Mouse (Mus musculus): ENCODE data around the gene Cabp4.
A peak's percentile ranks its signal among the peaks of the same experiment; 100 is the strongest.

Gene Cabp4

GRCm38 (mm10) chr19:4143759-4144268 lies at the start of gene Cabp4:
Gene Cabp4 (minus strand): TSS chr19:4144033.
- no peak for DNase-seq

DNA sequence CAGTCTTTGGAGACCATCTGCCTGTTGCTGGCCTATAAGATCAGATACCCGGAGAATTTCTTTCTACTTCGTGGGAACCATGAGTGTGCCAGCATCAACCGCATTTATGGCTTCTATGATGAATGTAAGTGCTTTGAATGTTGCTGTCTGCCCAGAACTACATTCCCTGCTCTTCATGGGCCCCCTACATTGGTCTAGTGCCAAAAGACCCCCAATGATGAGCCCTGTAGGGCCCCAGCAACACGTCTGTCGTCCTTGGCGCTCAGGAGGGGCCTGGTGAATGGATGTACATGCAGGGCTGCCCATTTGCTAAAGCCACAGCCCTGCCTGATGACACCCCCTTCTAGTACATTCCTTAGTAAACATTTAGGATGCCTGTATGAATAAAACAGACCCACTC lies 49.3 kb upstream of the Cabp4 start:
- no peak for DNase-seq

GRCm38 (mm10) chr19:4192251-4192985 lies 48.6 kb upstream of the Cabp4 start:
- no peak for DNase-seq

GRCm38 (mm10) chr19:4191528-4192250 lies 47.9 kb upstream of the Cabp4 start, which contains the start of gene Ppp1ca:
Gene Ppp1ca (plus strand): TSS chr19:4192065.
- DNase-seq: peak; percentile 97 to 98

DNA sequence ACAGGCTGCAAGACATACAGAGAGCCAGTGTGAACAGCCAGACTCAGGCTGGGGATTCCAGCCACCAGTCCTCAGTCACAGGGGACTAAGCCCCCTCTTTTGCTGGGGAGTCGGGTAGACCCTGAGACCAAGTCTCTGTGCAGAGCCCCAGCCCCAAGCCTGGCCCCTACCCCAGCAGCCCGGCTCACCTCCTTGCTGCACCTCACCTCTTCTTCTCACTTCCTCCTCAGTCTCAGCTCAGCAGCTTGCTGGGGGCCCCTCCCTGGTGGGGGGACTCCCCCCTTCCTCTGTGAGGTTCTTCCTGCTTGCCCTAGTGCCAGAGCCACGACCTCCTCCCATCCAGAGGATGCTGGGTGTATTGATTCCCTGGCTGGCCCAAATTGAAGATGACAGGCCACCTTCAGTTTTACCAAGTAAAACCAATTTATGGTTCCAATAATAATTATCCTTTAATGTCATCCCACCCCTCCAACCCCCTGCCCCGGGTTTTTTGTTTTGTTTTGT lies 47.0 kb upstream of the Cabp4 start, which contains the start of gene Tbc1d10c:
TSS of gene Tbc1d10c (minus strand) at position 454 of the 504 bp plus-strand sequence.
- peak; percentile 71 to 82 for DNase-seq

DNA sequence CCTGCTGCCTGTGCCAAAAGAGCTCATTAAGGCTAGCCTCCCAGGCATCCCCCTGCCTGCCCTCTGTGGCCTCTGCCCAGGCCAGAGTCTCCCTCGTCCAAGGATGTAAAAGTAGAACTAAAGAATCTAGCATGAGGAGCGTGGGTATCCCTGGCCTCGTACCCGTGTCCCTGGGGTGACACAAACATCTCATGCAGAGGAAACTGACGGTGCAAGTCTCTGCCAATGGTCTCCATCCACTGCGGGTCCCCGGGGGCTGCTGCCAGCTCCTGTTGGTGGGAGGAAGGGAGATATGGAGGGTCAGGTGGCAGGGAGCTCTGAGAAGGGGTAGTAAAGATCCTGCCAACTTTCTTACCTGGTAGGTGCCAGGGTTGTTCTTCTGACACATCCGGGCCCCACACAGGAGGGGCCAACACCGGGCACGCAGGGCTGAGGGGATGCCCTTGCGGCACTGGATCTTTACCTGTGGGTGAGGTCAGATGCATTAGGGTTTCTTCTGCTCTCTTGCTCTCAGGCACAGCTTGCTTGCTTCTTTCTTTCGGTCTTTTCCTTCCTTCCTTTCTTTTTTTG lies 45.3 kb upstream of the Cabp4 start:
- no peak for DNase-seq

DNA sequence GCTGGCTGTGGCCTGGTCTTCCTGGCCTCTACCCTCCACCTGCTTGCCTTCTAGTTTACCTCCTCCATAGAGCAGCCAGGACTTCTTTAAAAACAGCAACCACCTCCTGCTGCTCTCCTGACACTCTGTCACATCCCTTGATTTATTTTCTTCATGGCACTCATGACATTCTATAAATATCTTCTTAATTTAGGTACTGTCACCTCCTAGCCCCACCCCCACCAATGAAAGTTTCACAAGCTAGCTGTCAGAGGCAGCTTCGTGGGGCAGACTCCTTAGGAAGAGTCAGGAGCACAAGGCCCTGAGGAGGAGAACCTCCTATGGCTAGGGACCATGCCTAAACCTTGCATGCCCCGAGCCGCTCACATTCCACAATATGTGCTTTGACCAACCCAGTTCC lies 43.5 kb upstream of the Cabp4 start:
- no peak for DNase-seq

DNA sequence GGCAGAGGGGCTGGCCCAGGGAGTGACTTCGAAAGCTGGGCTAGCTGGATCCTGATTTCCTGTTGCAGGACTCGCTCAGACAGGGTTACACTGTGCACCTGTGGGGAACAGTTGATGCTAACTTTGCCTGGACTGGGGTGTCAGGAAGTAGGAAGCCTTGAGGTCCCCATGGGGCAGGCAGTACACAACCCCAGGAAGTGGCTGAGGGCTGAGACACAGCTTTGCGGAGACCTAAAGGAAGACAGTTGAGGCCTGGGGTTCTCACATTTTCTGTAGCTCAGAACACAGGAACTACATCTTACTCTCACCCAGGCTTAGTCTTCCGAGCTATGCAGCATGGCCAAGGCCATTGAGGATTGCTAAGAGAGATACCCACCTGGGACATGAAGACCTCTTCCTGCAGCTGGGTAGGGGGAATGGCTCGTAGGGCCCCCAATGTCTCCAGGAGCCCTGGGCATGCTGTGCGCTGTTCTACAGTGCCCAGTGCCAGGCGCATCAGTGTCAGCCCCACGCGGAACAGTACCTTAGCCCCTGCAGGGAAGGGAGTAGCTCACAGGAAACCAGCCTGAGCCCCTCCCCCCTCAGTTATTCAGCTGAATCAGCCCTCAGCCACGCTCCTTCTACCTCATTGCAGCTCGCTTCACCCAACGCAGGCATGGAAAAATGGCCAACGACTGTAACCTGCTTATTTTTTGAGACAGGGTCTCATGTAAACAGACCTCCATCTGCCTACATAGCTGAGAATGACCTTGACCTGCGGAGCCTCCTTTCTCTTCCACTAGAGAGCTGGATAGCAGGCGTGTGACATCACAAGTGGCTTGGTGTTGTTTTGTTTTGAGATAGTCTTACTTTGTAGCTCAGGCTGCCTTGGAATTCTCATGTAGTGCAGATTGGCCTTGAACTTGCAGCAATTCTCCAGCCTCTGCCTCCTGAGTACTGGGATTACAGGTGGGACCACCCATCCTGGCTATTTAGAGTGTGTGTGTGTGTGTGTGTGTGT lies 41.4 kb upstream of the Cabp4 start:
- DNase-seq: peak; percentile 44 to 55

GRCm38 (mm10) chr19:4183689-4184088 lies 39.9 kb upstream of the Cabp4 start:
- DNase-seq: no peak

GRCm38 (mm10) chr19:4181892-4182291 lies 38.1 kb upstream of the Cabp4 start:
- DNase-seq: peak; percentile 75 to 77

GRCm38 (mm10) chr19:4180411-4180810 lies 36.6 kb upstream of the Cabp4 start:
- DNase-seq: no peak

- peak; percentile 52 to 64 for DNase-seq
These were observed 31.6 kb upstream of the Cabp4 start, which contains the start of gene Carns1 for GRCm38 (mm10) chr19:4175368-4175947. Gene Carns1 (minus strand): TSS chr19:4175479.

- DNase-seq: no peak
These were observed 29.1 kb upstream of the Cabp4 start for GRCm38 (mm10) chr19:4172925-4173324.

DNA sequence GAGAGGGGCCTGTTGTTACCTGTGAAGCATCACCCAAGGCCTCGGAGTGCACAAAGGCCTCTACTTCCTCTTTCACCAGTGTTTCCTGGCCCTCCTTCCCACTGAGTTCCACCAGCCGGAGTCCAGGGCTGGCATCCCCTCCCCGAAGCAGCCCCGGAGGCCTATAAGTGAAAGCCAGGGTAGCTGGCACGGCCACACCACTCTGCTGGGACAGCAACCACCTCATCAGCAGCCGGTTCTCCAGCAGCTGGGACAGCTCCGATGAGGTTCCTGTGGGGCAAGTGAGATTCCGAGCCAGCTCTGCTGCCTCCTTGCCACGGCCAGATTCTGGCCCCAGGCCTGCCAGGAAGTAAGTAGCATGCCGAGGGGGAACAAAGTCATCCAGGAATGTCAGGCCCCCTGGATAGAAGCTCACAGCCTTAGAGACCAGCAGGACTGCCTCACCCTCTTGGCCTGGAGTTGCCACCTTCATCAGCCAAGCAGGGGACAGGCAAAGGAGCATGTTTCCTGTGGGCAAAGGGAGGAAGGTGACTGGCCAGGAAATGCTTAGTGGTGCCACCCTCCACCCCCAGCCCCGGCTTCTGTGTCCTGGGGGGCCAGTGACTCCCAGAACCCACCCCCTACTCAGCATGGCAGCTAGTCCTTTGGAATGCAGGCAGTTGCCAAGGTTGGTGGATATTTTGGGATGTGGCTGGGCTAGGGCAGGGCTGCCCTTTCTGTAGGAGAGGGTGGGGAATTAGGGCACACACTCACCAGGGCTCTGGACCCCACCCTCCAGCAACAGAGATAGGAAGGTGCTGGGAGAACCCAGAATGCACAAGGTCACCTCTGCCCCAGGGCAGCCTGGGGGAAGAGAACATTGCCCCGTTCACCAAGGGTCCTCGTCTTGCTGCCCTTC lies 27.8 kb upstream of the Cabp4 start:
- peak; percentile 51 to 81 for DNase-seq

DNA sequence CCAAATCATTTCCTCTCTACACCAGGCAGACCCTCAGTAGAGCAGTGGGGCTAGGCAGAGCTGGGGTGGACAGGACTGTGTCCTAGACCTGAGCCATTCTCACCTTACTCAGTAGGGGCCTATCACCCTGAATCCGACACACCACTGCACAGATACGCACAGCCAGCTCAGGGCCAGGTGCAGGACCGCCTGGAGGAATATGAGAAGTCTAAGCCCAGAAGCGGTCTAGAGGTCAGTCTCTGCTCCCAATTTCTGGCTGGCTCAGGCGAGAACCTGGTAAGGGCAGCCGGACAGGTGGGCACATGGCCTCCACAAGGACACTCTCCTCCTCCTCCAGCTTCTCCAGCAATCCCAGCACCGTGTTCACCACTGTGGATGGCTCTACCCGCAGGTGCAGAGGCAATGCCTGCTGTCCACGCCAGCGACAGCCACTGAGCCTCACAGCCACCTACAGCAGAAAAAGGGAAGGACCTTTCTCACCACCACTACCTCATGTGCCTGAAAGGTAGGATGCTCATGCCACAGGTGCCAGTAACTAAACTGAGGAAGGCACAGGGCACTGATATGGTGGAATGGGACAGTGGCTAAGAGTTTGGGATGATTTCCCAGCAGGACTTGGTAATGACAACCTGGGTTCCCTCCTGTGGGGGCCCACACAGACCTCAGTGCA lies 27.0 kb upstream of the Cabp4 start:
- DNase-seq: no peak

GRCm38 (mm10) chr19:4169810-4170209 lies 26.0 kb upstream of the Cabp4 start:
- no peak for DNase-seq

DNA sequence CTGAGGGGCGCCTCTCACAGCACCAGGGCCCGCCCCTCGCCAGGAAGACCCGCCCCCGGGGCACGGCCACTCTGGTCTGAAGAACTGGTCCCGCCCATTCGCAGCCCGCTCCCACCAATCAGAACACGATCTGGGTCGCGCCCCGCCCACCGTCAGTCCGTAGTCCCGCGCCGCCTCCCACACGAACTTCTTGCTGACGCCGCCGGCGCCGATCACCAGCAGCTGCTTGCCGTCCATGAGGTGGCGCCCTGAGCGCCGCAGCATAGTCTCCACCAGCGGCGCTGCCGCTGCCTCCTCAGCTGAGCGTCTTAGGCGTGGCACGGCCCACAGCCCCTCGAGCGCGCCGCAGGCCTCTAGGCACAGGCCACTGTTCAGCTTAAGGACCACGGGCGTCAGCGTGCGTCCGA lies 25.5 kb upstream of the Cabp4 start:
- DNase-seq: peak; percentile 100

- no peak for DNase-seq
These were observed 23.0 kb upstream of the Cabp4 start for GRCm38 (mm10) chr19:4166678-4167476.

GRCm38 (mm10) chr19:4164721-4165120 lies 20.9 kb upstream of the Cabp4 start:
- no peak for DNase-seq

Data from lung, postnatal 4 days (tissue).